Comparison of ENCODE assay signal across 18 mouse cellular contexts in the genomic region with DNA sequence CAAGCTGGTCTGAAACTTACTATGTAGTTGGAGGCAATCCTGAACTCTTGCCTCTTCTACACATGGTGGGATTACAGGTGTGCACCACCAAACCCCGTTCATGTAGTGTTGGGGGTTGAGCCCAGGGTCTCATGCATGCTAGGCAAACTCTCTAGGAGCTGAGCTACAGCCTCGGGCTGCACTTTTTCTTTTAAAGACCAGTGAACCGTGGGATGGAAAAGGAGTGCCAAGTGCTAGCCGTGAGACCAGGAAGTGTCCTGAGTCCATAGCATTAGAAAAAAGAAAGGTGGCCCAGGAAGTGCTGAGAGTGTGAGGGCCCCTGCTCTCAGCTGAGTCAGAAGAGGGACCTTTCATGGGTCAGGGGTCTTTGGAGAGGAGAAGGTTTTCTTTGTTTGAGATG.
"Had no signal": no experiment of that assay in that cellular context is flagged by ENCODE, and none has a peak within 500 bp of the region (broad histone marks: within the 10 kb centered on the region; RNA-seq: fewer than 3 reads in every experiment).

No protein-coding gene starts in this region.

- ATAC-seq: intestine, embryonic 15.5 days; liver, embryonic 12.5 days had no signal

- DNase-seq: layer of hippocampus, adult 9-11 months; liver; lung, adult 2 months; midbrain, embryonic 14.5 days; right cerebral cortex, adult 18-20 months; right cerebral cortex, postnatal 25 days; spleen, adult 18-20 months; thymus, postnatal 25 days had no signal

- H3K27me3 ChIP-seq: intestine, embryonic 15.5 days; limb, embryonic 13.5 days; liver, embryonic 12.5 days; liver, embryonic 15.5 days; neural tube, embryonic 12.5 days; neural tube, embryonic 15.5 days; stomach, embryonic 15.5 days had no signal

- H3K27ac ChIP-seq: intestine, embryonic 15.5 days; layer of hippocampus, adult 2 months; liver, embryonic 12.5 days; liver, embryonic 15.5 days; macrophage; neural tube, embryonic 12.5 days; neural tube, embryonic 15.5 days; stomach, embryonic 15.5 days had no signal

- H3K4me1 ChIP-seq: liver, embryonic 15.5 days; neural tube, embryonic 15.5 days; stomach, embryonic 15.5 days had no signal

- H3K4me3 ChIP-seq: intestine, embryonic 15.5 days; layer of hippocampus, adult 2 months; limb, embryonic 10.5 days; limb, embryonic 13.5 days; liver, embryonic 12.5 days; liver, embryonic 15.5 days; neural tube, embryonic 12.5 days; neural tube, embryonic 15.5 days; stomach, embryonic 15.5 days had no signal

- H3K9me3 ChIP-seq: intestine, embryonic 15.5 days; limb, embryonic 10.5 days; limb, embryonic 13.5 days; liver, embryonic 12.5 days; liver, embryonic 15.5 days; neural tube, embryonic 12.5 days; neural tube, embryonic 15.5 days; stomach, embryonic 15.5 days had no signal

- H3K9ac ChIP-seq: intestine, embryonic 15.5 days; limb, embryonic 13.5 days; liver, embryonic 12.5 days; liver, embryonic 15.5 days; neural tube, embryonic 12.5 days; neural tube, embryonic 15.5 days; stomach, embryonic 15.5 days had no signal

- H3K4me2 ChIP-seq: intestine, embryonic 15.5 days; limb, embryonic 13.5 days; liver, embryonic 12.5 days; liver, embryonic 15.5 days; neural tube, embryonic 12.5 days; neural tube, embryonic 15.5 days; stomach, embryonic 15.5 days had no signal

- H3K36me3 ChIP-seq: intestine, embryonic 15.5 days; limb, embryonic 10.5 days; limb, embryonic 13.5 days; liver, embryonic 12.5 days; liver, embryonic 15.5 days; neural tube, embryonic 12.5 days; neural tube, embryonic 15.5 days; stomach, embryonic 15.5 days had no signal
